Mouse (Mus musculus): ENCODE measurements around the gene Zfand3. TPM values are rescaled to one million over a fixed set of nuclear protein-coding genes. Genes with fewer than 3 reads are reported as not detected.

Zfand3 gene
- total RNA-seq, 2 experiments from 2014 or later = 140 to 145 TPM

DNA sequence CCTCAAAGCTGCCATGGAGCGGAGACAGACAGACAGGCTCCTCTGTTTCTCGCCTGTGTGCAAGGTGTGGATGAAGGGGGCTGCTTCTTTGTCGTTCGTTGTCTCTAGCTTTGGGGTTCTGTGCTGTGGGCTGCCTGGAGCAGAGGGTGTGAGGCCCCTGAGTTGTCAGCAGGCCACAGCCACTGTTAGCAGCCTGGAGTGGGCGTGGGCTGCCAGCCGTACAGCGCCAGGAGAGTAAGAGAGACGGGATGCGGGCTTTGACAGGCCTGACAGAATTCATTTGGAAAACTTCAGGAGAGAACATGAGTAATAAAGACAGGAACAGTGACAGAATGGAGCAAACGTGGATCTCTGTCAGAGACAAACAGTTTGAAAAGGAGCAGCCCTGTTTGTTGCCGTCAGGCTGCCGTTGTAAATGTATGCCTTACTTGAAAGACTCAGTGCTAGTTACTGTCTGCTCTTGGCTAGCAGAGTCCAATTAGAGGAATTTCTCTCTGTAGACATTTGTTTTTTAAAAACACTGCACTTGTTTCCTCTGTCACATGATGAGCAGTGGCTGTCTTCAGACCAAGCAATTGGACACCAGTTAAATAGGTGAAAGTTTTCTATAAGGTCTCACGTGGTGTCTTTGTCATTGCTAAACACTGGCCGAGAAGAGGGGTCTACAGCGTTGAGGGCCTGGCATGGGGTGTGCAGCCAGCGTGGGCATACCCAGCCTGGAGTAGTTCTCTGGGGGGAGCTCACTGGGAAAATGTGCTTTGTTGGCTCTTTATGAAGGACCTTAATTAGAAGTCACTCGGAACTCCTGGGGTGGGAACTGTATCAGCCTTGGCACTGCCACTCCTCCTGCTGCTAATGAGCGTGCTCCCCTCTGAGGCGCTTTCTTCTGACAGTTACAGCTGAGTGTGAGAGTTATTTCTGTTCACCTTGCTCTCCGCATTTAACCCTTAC, 183.8 kb downstream of the Zfand3 start:
- no peak for DNase-seq (ENCODE audit: low spot score in 2 of 2)

DNA sequence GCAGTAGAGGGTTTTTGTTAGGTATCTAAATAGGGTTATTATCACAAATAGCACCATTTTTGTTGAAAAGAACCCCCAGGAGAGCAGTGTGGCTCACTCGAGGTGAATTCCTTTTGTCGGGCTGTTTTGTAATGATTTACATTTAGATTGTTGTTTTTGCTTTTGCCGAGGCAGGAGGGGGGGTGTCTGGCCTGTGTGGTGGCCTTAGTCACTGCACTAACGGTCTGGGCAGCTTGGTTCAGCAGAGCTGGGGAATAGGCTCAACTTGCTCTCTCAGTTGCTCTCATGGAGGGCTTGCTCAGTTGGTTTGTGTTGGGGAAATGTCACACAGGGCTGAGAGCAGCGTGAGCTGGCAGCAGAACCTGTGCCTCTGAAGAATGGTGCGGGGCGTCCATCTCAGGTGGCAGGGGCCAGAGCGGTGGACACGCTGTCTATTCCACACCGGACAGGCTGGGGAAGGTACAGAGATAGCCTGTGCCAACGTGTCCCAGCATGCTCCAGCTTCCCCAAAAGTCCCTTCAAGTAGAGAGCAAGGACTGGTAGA, 186.6 kb downstream of the Zfand3 start:
- no peak for DNase-seq (ENCODE audit: low spot score in 2 of 2)

DNA sequence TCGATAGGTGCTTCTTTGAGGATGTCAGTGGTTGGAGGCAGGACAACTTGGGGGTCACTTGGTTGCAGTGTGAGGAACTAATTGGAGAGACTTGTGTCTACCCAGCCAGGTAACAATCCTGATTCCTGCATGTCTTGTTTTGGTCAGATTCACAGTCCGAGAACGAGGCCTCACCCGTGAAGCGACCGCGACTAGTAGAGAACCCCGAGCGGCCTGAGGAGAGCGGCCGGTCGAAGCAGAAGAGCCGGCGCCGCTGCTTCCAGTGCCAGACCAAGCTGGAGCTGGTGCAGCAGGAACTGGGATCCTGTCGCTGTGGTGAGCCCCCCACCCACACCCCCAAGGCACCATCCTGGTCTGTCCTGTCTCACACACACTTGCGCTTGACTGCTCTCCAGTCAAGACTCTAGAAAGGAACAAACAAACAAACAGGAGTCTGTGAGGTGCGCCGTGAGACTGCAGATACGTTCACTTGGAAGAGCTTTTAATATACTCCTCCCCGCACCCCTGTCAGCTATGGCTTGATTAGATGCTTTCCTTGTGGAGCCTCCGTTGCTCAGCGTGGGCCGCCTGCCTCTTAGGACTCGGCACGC, 188.0 kb downstream of the Zfand3 start:
- peak; percentile 0 to 2 for DNase-seq (ENCODE audit: low spot score in 2 of 2)

DNA sequence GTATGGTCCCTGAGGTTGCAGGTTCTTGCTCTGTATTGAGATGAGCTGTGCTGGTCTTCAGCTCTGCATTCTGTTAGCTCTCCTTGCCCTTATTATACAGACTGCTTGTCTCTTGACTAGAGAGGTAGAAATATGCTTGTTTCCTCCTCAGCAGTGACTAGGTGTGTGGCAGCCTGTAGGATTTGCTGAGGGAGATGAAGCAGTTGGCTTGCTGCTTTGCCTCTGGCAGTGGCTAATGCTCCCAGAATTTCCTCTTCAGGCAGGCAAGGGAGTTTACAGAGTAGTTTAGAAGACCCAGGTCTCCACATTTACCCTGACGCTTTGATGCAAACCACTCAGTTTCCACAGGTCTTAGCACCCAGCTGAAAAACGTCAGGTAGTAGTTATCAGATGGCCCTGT, 189.1 kb downstream of the Zfand3 start:
- no peak for DNase-seq (ENCODE audit: low spot score in 2 of 2)

DNA sequence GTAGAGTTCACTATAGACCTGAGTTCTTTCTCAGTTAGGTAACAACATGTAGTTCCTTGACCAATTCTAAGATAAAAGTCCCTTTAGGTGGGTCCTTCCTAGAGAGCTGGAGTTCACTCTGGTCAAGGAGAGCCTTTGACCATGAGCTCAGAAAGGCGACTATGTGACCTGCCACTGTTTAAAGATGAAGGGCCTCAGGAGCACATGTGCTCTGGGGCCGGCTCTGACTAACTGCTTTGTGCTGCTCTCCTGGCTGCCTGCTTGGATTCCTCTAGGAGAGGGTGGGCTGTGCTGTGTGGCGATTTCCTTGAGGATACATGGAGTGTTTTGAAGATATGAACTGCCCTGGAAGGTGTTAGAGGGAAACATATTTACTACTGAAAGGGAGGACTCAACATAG, 189.6 kb downstream of the Zfand3 start:
- peak; percentile 1 for DNase-seq (ENCODE audit: low spot score in 2 of 2)

DNA sequence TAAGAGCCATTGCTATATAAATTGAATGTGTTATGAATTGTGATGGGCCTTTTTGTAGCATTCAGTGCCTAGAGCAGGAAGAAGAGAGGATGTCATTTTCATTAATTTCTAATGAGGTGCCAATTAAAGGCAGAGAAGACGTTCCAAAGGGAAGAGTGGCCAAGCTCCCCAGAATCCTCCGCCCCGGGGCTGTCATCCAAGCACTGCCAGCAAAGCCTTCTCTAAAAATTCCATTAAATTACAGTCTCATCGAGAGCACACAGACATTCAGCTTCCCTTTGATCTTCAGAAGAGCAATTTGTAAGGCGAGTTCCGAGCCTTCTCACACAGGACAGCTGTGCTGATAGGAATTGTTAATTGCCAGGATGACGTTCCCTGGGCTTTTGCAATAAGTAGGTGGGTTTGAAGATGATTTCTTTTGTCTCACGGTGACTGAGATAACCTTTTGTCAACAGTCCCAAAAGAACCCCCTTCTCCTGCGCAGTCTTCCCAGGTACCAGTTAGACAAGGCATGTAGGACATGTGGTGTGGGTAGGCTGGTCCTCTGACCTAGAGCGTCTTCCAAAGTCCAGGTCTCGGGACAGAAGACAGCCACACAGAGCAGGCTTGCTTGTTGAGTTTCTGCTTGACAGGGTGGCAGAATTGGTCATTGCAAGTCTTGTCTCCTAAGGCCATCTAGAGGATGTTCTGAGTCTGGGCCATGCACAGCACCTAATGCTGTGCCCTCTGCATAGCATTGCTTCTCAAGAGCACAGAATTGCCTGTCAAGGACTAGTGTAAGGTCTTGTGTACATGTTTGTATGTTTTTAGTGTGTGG, 190.3 kb downstream of the Zfand3 start:
- peak; percentile 1 to 2 for DNase-seq (ENCODE audit: low spot score in 2 of 2)

DNA sequence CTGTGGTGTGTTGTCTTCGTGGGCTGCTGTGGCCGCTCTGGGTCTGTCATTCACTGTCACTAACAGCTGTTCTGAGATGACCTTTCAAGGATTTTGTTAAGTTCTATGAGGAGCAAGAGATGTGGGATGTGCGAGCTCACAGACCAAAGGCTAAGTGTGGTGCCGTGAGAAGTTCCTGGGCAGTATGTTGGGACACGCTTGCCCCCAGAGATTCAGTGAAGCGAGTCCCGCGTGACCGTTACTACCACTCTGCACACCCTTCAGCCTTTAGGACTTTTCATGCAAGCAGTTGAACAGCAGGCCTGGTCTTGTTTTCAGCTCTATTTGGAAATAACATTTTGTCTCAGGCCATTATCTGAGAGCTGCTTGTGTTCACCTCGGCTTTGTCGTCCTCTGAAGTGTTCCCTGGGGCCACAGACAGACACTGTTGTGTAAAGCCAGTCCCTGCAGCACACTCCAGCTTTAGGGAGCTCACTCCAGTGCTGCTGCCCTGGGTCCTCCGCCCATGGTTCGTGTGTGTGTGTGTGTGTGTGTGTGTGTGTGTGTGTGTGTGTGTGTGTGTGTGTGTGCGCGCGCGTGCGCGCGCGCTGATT, 191.2 kb downstream of the Zfand3 start:
- DNase-seq (ENCODE audit: low spot score in 2 of 2) = peak; percentile 2

DNA sequence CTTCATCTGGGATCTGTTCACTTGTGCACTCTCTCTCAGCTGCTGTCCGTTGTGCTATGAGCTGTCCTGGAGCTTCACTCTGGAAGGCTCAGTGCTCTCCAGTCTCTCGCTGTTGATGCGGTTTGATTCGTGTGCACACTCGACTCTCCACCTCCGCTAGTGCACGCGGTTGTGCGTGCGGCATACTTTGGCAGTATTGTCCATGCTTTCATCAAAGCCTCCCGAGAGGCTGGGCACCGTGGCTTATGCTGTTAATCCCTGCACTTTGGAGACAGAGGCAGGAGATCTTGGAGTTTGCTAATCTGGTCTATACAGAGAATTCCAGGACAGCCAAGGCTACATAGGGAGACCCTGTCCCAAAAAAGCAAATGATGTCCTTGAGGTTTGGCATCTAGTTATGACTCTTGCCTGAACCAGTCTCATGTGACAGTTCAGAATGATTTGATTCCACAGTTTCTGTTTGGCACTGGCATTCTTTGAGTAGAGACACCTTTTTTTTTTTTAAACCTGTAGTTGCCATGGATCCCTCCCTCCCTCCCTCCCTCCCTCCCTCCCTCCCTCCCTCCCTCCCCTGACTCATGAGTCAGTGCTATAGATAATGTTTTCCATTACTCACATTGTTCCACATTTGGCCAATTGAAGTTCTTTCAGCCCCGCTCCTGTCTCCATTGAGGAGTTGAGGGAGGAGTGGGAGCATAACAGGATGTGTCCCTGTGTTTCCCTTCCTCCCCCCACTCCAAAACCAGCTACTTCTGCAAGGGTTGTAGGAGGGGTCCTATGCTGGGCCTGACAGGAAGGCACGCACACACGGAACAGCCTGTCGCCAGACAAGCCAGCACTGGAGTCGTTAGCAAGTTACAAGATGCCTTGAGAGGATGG, 192.1 kb downstream of the Zfand3 start:
- DNase-seq (ENCODE audit: low spot score in 2 of 2) = peak; percentile 2 to 7

DNA sequence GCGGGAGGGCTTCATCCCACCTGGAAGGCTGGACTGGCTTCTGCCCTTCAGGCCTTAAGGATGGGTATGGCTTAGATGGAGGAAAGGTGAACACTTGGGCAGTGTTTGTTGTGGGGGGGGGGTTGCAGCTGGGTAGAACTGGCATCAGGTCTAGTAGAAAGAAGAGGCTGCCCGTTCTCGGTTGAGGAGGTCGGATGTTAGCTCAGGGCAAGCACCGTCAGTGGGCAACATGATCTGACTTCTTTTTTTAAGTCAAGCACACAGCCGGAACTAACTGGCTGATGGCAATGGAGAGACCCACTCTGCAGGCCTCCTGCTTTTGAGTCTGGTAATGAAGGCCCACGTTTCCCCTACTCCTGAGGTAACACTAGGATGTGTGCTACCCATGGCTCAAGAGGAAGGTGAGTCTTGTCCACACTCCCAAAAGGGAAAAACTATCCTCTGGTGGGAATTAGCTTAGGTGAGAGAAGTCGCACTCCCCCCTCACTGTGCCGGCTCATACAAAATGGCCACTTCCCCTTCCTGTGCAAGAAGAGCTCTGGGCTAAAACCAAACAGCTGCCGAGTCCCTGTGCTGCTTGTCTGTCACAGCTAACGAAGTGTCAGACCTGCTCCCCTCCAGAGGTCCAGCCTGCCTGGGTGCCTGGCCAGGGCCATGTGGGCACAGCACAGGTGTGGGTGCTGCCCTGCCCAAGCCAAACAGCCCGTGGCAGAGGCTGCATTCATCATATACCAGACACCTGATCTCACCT, 192.9 kb downstream of the Zfand3 start:
- peak in 1 of 2 experiments; percentile 3 for DNase-seq (ENCODE audit: low spot score in 2 of 2)

DNA sequence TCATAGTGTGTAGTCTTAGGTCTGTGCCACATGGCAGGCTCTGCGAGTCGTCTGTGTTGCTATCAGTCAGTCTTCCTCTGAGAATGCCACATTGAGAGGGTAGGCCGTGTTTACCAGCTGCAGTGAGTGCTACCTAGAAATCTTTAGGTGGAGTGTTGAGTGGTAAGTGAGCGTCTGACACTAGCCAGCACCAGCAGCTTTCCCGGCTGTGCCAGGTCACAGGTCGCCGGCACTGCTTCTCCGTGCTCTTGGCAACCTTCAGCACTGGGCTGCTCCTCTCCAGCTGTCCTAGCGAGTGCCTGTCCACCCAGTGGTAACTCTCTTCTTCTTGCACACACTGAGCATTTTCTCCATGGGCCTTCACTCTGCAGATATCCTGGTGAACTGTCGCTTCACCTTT, 193.9 kb downstream of the Zfand3 start:
- no peak for DNase-seq (ENCODE audit: low spot score in 2 of 2)

DNA sequence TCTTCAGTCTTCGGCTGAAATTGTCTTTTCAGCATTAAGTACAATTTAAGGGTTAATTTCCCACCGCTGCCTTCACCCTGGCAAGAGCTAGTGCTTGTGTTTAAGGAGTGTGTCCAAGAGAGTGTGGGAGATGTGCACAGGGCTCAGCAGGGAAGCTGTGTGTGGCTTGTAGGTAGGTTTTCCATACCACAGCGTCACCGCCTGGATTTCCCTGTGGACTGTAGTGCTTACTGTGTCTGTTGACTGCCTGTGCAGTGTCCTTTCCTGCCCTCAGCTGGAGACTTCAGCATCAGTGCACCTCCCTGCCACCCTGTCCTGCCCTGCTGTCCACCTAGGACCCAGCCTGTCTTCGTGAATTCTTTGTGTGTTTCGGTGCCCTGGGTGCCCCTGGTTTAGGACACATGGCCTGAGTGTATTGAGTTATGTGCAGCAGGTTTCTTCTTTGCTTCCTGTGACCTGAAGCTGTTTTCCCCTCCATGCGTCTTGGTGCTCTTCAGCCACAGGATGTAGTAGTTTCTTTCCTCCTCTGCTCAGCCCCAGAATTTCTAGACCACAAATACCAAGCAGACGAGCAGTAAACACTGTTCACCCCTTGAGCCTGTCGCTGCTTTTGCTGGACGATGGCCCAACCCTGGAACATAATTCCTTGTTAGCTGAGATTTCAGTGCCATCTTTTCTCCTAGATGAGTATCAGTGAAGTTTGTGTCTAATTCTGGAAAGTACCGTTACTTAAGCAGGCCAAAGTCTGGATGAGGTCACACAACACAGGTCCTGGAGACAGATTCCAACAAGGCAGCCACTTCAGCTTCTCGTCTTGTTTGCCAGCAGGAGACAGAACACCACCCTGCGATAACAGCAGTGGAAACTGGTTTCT, 195.1 kb downstream of the Zfand3 start:
- no peak for DNase-seq (ENCODE audit: low spot score in 2 of 2)

DNA sequence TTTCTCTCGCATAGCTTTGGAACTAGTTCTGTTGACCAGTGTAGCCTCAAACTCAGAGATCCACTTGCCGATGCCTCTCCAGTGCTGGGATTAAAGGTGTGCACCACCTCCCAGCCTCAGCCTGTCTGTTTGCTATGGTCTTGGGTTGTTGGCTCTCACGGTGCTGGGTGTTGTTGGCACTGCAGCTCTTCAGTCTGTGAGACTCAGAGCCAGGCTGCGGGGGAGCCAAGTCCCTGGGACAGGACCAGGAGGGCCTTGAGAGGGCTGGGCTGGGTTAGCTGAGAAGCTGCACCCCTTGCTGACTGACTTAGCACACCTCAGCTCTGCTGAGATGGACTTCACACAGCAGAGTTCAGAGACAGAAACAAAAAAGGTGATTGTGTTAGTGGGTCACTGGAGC, 195.8 kb downstream of the Zfand3 start:
- no peak for DNase-seq (ENCODE audit: low spot score in 2 of 2)

DNA sequence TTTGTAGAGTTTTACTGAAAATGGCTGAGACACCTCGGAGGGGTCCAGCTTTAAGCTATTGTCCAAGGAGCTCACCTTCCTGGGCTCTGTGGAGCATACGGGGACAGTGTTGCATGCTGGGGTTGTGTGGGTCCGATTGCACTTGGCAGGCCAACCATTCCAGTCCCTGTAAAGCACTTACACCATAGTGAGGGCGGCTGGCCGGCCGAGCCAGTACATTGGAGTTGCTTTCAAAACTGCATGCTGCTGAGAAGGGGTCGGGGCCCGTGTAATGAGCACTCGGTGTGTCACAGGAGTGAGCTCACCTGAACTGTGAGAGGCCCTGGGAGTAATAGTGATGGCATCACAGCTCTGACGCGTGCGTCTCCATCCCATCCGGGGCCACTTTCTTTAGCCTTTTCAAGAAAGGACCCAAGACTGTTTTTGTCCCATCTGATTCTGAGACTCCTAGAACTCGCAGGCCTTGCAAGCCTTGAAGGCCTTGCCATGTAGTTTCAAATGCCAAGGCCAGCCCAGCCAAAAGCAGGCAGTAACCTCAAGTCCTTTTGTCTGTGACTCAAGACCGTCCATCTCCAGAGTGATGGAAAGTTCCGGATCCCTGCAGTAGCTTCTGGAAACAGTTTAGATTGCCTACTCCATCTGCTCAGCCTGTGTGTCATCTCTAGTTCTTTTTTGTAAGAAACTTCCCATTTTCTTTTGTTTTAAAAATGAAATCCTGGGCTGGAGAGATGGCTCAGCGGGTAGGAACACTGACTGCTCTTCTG, 200.7 kb downstream of the Zfand3 start:
- no peak for DNase-seq (ENCODE audit: low spot score in 2 of 2)

DNA sequence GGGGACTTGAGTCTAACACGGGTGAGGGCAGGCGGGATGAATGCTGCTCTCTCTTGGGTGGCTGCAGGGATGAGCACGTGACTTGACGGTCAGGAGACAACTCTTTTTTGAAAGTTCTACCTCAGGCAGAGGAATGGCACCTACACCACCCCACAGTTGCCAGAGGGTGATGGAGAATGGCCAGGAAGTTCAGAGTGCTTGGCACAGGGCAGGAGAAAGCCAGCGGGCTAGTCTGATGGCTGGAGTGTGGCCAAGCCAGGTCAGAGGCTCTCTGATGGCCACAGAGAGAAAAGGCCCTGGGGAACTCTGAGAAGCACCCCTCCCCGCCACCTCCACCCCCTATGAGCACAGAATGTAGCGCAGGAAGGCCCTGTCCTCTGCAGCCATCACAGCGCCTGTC, 205.7 kb downstream of the Zfand3 start:
- no peak for DNase-seq (ENCODE audit: low spot score in 2 of 2)

DNA sequence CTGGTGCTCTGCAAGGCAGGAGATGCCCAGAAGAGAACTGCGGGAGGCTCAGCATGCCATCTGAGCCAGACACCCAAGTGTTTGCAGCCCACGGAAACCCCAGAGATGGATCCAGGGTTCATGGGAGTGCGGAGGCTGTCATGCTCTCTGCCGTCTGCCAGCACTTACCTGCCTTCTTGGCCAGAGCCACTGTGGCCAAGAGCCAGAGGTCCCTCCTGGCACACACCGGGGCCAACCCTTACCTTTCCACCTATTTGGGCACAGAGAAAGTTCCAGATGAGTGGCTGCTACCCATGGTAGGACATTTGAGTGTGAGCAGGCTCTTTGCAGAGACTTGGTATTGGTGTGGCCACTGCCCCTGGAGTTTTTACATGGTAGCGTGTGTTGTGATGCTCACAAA, 206.4 kb downstream of the Zfand3 start:
- DNase-seq (ENCODE audit: low spot score in 2 of 2) = no peak

DNA sequence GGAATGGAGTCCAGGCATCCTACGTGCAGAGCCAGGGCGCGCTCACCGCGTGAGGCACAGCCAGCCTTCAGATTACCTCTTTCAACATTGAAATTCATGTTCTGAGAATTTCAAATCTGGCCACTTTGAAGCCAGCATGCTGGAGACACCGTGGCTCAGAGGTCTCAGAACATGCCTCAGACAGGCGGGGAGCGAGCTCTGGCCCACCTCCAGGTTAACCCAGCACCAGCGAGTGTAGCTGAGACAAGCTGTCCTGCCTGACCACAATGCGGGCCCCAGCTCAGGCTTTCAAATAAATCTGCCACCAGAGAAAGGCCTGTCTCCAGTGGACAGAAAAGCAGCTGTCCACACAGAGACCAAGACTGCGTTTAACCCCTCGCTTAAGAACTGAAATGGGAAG, 208.1 kb downstream of the Zfand3 start:
- DNase-seq (ENCODE audit: low spot score in 2 of 2) = no peak

DNA sequence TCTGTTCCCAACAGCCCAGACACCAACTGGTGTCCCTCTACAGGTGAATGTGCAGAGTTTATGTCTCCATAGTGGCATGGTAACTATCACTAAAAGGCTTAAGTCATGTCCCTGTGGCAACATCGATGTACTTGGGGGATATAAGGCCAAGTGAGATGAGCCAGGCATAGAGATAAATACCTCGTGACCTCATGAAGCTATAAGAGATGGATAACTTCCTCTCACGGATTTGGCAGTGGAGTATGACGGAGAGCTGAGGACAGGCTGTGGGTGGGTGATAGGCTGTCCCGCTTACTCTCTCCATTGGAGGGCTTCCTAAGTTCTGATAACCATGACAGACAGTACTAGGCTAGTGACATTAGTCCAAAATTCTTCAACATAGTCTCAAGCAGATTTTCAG, 208.8 kb downstream of the Zfand3 start:
- DNase-seq (ENCODE audit: low spot score in 2 of 2) = no peak

DNA sequence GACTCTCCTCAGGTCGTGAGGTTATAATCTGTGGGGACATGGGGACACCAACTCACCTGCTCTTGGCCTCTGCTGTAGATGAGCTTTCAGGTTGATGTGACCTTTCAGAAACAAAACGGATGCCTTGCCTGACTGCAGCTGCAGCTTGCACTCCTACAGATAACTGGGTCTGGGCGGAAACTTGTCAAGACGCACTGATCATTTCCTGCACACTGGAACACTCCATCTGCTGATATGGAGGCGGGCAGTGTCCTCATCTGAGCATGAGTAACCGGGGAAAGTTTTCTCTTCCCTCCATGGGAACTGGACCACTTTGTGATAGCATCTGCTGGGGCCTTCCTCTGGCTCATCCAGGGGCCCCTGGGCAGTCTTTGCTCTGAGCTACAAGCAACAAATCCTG, 209.9 kb downstream of the Zfand3 start:
- DNase-seq (ENCODE audit: low spot score in 2 of 2) = no peak
